In genomic region chr8:70041885-70042546, GRCm38 (mm10) we compare ENCODE assay signal across 9 mouse cellular contexts. TPM values are rescaled to one million over a fixed set of nuclear protein-coding genes. Genes with fewer than 3 reads are reported as not detected.
DNase-seq lines count a peak whose midpoint lies in the region; ATAC-seq and TF ChIP-seq lines count a peak whose summit lies in the region.
"Had no signal": no experiment of that assay in that cellular context is flagged by ENCODE, and none has a peak within 500 bp of the region (broad histone marks: within the 10 kb centered on the region; RNA-seq: fewer than 3 reads in every experiment).

No protein-coding gene starts in this region.

- H3K27ac ChIP-seq in heart, embryonic 11.5 days (ENCODE audit: low read depth, low read length): peak overlapping the region; percentile 51
- peak overlapping the region; percentile 47 for H3K27ac ChIP-seq in MEL (ENCODE audit: control insufficient read depth, low read depth, low read length)
- peak overlapping the region; percentile 77 for H3K27ac ChIP-seq in forebrain, embryonic 12.5 days
- H3K27ac ChIP-seq in intestine, embryonic 16.5 days (ENCODE audit: low read length): no peak overlapping the region; the same call in 1 of the 2 replicates
- 0 out of 2 replicates have a peak overlapping the region, but pooled peaks have one; percentile 42 for H3K27ac ChIP-seq in lung, embryonic 15.5 days
- peak overlapping the region; percentile 51 for H3K27ac ChIP-seq in small intestine, adult 2 months (ENCODE audit: insufficient read depth, low read depth, low read length)

- ATAC-seq in heart, embryonic 11.5 days (replicated peaks; ENCODE audit: insufficient number of reproducible peaks, low FRiP score, low TSS enrichment): peak; percentile 16; the same call in 1 of the 2 replicates
- peak; percentile 40 for ATAC-seq in forebrain, embryonic 12.5 days (ENCODE audit: low FRiP score)
- peak; percentile 59 for ATAC-seq in intestine, embryonic 16.5 days
- peak; percentile 13 for ATAC-seq in lung, embryonic 15.5 days (ENCODE audit: borderline replicate concordance, extremely low read depth, low FRiP score, low TSS enrichment)

- under 1% methylated on average over 47 of the region's 47 CpGs for WGBS in heart, embryonic 11.5 days (ENCODE audit: insufficient replicate concordance)
- 1% methylated on average over 47 of the region's 47 CpGs for WGBS in forebrain, embryonic 12.5 days
- 1% methylated on average over 47 of the region's 47 CpGs for WGBS in intestine, embryonic 16.5 days
- 1% methylated on average over 47 of the region's 47 CpGs for WGBS in lung, embryonic 15.5 days
- under 1% methylated on average over 47 of the region's 47 CpGs for whole genome bisulfite sequencing in small intestine, adult 2 months

- TF ChIP-seq CTCF in MEL (IDR thresholded peaks at IDR 0.05 in 2 of 3, conservative IDR thresholded peaks at IDR 0.05 in 1 of 3; ENCODE audit: control insufficient read depth in 1 of 3, insufficient read depth in 1 of 3, low read depth in 2 of 3, low read length in 3 of 3, poor library complexity in 1 of 3, severe bottlenecking in 1 of 3): no peak
- no peak for TF ChIP-seq CTCF in small intestine, adult 2 months (IDR thresholded peaks at IDR 0.05; ENCODE audit: extremely low read depth, insufficient read length, insufficient replicate concordance, low read depth, low read length)

- no peak for TF ChIP-seq RAD21 in MEL (IDR thresholded peaks at IDR 0.05; ENCODE audit: low read depth, low read length)

- H3K9ac ChIP-seq in heart, embryonic 11.5 days (ENCODE audit: low read depth, low read length): peak overlapping the region; percentile 85
- peak overlapping the region; percentile 91 for H3K9ac ChIP-seq in MEL (ENCODE audit: control insufficient read depth, low read depth, low read length, poor library complexity, severe bottlenecking)
- H3K9ac ChIP-seq in forebrain, embryonic 12.5 days: peak overlapping the region; percentile 93
- H3K9ac ChIP-seq in intestine, embryonic 16.5 days (ENCODE audit: low read depth, low read length): peak overlapping the region; percentile 97
- H3K9ac ChIP-seq in lung, embryonic 15.5 days: peak overlapping the region; percentile 96

- no peaks in the 10 kb centered on the region for H3K9me3 ChIP-seq in heart, embryonic 11.5 days (replicated peaks; ENCODE audit: control insufficient read depth, low read length)
- H3K9me3 ChIP-seq in MEL (replicated peaks; ENCODE audit: insufficient read depth, low read length): no peaks in the 10 kb centered on the region
- no peaks in the 10 kb centered on the region for H3K9me3 ChIP-seq in forebrain, embryonic 12.5 days
- H3K9me3 ChIP-seq in intestine, embryonic 16.5 days (ENCODE audit: control insufficient read depth, low read length): no peaks in the 10 kb centered on the region
- H3K9me3 ChIP-seq in lung, embryonic 15.5 days: no peaks in the 10 kb centered on the region

- intact Hi-C loops in heart, postnatal 10 days (cut with DNase I): loop anchor here (2.0 kb wide), 1 partner anchor 45 kb away; the partner anchor contains the start of gene Gatad2a

- no peak for TF ChIP-seq POLR2A in MEL (IDR thresholded peaks at IDR 0.05; ENCODE audit: control insufficient read depth in 1 of 2, insufficient read depth in 1 of 2, low read depth in 1 of 2, low read length in 2 of 2, poor library complexity in 1 of 2)
- no peak for TF ChIP-seq POLR2A in small intestine, adult 2 months (IDR thresholded peaks at IDR 0.05; ENCODE audit: low read depth, low read length)

- no peak for DNase-seq in heart, postnatal 10 days
- no peak for DNase-seq in MEL (ENCODE audit: low read depth, low spot score)
- no peak for DNase-seq in layer of hippocampus, adult 9-10 months (ENCODE audit: low spot score)

- TF ChIP-seq EP300 in MEL (IDR thresholded peaks at IDR 0.05; ENCODE audit: low read depth in 1 of 2, low read length in 2 of 2): no peak

- H3K4me1 ChIP-seq in heart, embryonic 11.5 days (ENCODE audit: control insufficient read depth, insufficient read depth, low read length): peaks cover 16% of the 10 kb centered on the region
- H3K4me1 ChIP-seq in MEL (ENCODE audit: control insufficient read depth in 1 of 2, insufficient read depth in 2 of 2, low read length in 2 of 2): peaks cover 8% of the 10 kb centered on the region in 2 experiments; a peak in 3 of 4 replicates
- H3K4me1 ChIP-seq in forebrain, embryonic 12.5 days: peaks cover 35% of the 10 kb centered on the region
- H3K4me1 ChIP-seq in intestine, embryonic 16.5 days (ENCODE audit: control insufficient read depth, insufficient read depth, low read length): peaks cover 15% of the 10 kb centered on the region
- H3K4me1 ChIP-seq in lung, embryonic 15.5 days: peaks cover 27% of the 10 kb centered on the region
- H3K4me1 ChIP-seq in small intestine, adult 2 months (ENCODE audit: control insufficient read depth, insufficient read depth, insufficient read length, low read length): peaks cover 9% of the 10 kb centered on the region; the same call in 1 of the 2 replicates

- H3K36me3 ChIP-seq in heart, embryonic 11.5 days (ENCODE audit: control insufficient read depth, insufficient read depth, low read length): no peaks in the 10 kb centered on the region
- H3K36me3 ChIP-seq in MEL (ENCODE audit: control insufficient read depth in 1 of 2, insufficient read depth in 2 of 2, low read length in 2 of 2): peaks cover 3 to 11% of the 10 kb centered on the region in 2 experiments
- H3K36me3 ChIP-seq in forebrain, embryonic 12.5 days (replicated peaks): no peaks in the 10 kb centered on the region
- no peaks in the 10 kb centered on the region for H3K36me3 ChIP-seq in intestine, embryonic 16.5 days (ENCODE audit: control insufficient read depth, insufficient read depth, low read length)
- H3K36me3 ChIP-seq in lung, embryonic 15.5 days: peaks cover 4% of the 10 kb centered on the region; the same call in 1 of the 2 replicates
- peaks cover 2% of the 10 kb centered on the region; the same call in 1 of the 2 replicates for H3K36me3 ChIP-seq in small intestine, adult 2 months (ENCODE audit: control insufficient read depth, insufficient read depth, low read length)

- H3K4me2 ChIP-seq in heart, embryonic 11.5 days: peak overlapping the region; percentile 97
- H3K4me2 ChIP-seq in forebrain, embryonic 12.5 days: peak overlapping the region; percentile 93
- H3K4me2 ChIP-seq in intestine, embryonic 16.5 days (ENCODE audit: low read depth, low read length): peak overlapping the region; percentile 93
- H3K4me2 ChIP-seq in lung, embryonic 15.5 days: peak overlapping the region; percentile 88

- H3K4me3 ChIP-seq in heart, embryonic 11.5 days (ENCODE audit: low read depth, low read length): peak overlapping the region; percentile 100
- peak overlapping the region; percentile 62 to 99 for H3K4me3 ChIP-seq in MEL (ENCODE audit: control insufficient read depth in 1 of 2, insufficient read depth in 1 of 2, low read depth in 2 of 2, low read length in 2 of 2)
- H3K4me3 ChIP-seq in forebrain, embryonic 12.5 days (replicated peaks): peak overlapping the region; percentile 99
- peak overlapping the region; percentile 99 for H3K4me3 ChIP-seq in intestine, embryonic 16.5 days (ENCODE audit: low read length)
- peak overlapping the region; percentile 99 for H3K4me3 ChIP-seq in lung, embryonic 15.5 days
- H3K4me3 ChIP-seq in small intestine, adult 2 months (ENCODE audit: low read depth, low read length): peak overlapping the region; percentile 88

- H3K79me2 ChIP-seq in MEL (ENCODE audit: control insufficient read depth, insufficient read depth, low read length, poor library complexity): peaks cover 71% of the 10 kb centered on the region

- no peaks in the 10 kb centered on the region for H3K27me3 ChIP-seq in heart, embryonic 11.5 days (ENCODE audit: control insufficient read depth, insufficient read depth, low read length)
- H3K27me3 ChIP-seq in MEL (ENCODE audit: control insufficient read depth in 1 of 2, insufficient read depth in 2 of 2, low read length in 2 of 2): no peaks in the 10 kb centered on the region
- no peaks in the 10 kb centered on the region for H3K27me3 ChIP-seq in forebrain, embryonic 12.5 days
- no peaks in the 10 kb centered on the region for H3K27me3 ChIP-seq in intestine, embryonic 16.5 days (replicated peaks; ENCODE audit: control insufficient read depth, insufficient read depth, low read length)
- no peaks in the 10 kb centered on the region for H3K27me3 ChIP-seq in lung, embryonic 15.5 days
- no peaks in the 10 kb centered on the region for H3K27me3 ChIP-seq in small intestine, adult 2 months (ENCODE audit: control insufficient read depth, insufficient read depth, low read length)

RNA-seq across cellular contexts. Expression of gene Mau2, which starts 0.5 kb away (rescaled TPM):
- 35.5 and 38.1 TPM in 2 replicates for polyA plus RNA-seq in heart, embryonic 11.5 days (2014; fragmentation: Nextera tagmentation; extraction: Ambion mirVana)
- 10 to 100 TPM; 43.3 to 44.2 TPM for total RNA-seq in heart, postnatal 10 days (2021)
- total RNA-seq in MEL (2012; rRNA removed): 39.0 and 39.2 TPM in 2 replicates
- polyA plus RNA-seq in MEL (2012; ENCODE audit: insufficient read depth in 1 of 2, insufficient read length in 2 of 2, low read depth in 1 of 2, low replicate concordance in 2 of 2, missing spikeins in 1 of 2): 10 to 100 TPM in 1 of 2 experiments, not detected in 1; 43.4 TPM
- 67.6 and 70.1 TPM in 2 replicates for polyA plus RNA-seq in forebrain, embryonic 12.5 days (2016; fragmentation: Nextera tagmentation; extraction: Ambion mirVana)
- 44.4 and 45.5 TPM in 2 replicates for polyA plus RNA-seq in intestine, embryonic 16.5 days (2015; fragmentation: Nextera tagmentation; extraction: Ambion mirVana)
- 46.4 and 50.5 TPM in 2 replicates for polyA plus RNA-seq in lung, embryonic 15.5 days (2015; fragmentation: Nextera tagmentation; extraction: Ambion mirVana)
- 63.2 and 107 TPM in 2 replicates for polyA plus RNA-seq in small intestine, adult 2 months (2012; rRNA removed)

RNA-seq across cellular contexts. Expression of gene Sugp1, which starts 0.6 kb away (rescaled TPM):
- polyA plus RNA-seq in heart, embryonic 11.5 days (2014; fragmentation: Nextera tagmentation; extraction: Ambion mirVana): 25.1 and 26.1 TPM in 2 replicates
- 10 to 100 TPM; 23.2 to 23.9 TPM for total RNA-seq in heart, postnatal 10 days (2021)
- total RNA-seq in MEL (2012; rRNA removed): 27.1 and 29.9 TPM in 2 replicates
- 10 to 100 TPM in 1 of 2 experiments, not detected in 1; 45.5 TPM for polyA plus RNA-seq in MEL (2012; ENCODE audit: insufficient read depth in 1 of 2, insufficient read length in 2 of 2, low read depth in 1 of 2, low replicate concordance in 2 of 2, missing spikeins in 1 of 2)
- 53.8 and 55.7 TPM in 2 replicates for polyA plus RNA-seq in forebrain, embryonic 12.5 days (2016; fragmentation: Nextera tagmentation; extraction: Ambion mirVana)
- 33.0 and 37.0 TPM in 2 replicates for polyA plus RNA-seq in intestine, embryonic 16.5 days (2015; fragmentation: Nextera tagmentation; extraction: Ambion mirVana)
- 41.5 and 44.8 TPM in 2 replicates for polyA plus RNA-seq in lung, embryonic 15.5 days (2015; fragmentation: Nextera tagmentation; extraction: Ambion mirVana)
- polyA plus RNA-seq in small intestine, adult 2 months (2012; rRNA removed): 6.9 and 10.4 TPM in 2 replicates

RNA-seq across cellular contexts. Expression of gene Tm6sf2, which starts 30.7 kb away (rescaled TPM):
- polyA plus RNA-seq in heart, embryonic 11.5 days (2014; fragmentation: Nextera tagmentation; extraction: Ambion mirVana): 1.6 and 2.1 TPM in 2 replicates
- total RNA-seq in heart, postnatal 10 days (2021): under 1 TPM; 0.77 to 0.94 TPM
- 0.78 and 1.0 TPM in 2 replicates for total RNA-seq in MEL (2012; rRNA removed)
- 1 to 10 TPM in 1 of 2 experiments, not detected in 1; 1.2 TPM for polyA plus RNA-seq in MEL (2012; ENCODE audit: insufficient read depth in 1 of 2, insufficient read length in 2 of 2, low read depth in 1 of 2, low replicate concordance in 2 of 2, missing spikeins in 1 of 2)
- 1.3 TPM in 2 replicates for polyA plus RNA-seq in forebrain, embryonic 12.5 days (2016; fragmentation: Nextera tagmentation; extraction: Ambion mirVana)
- 106 and 152 TPM in 2 replicates for polyA plus RNA-seq in intestine, embryonic 16.5 days (2015; fragmentation: Nextera tagmentation; extraction: Ambion mirVana)
- polyA plus RNA-seq in lung, embryonic 15.5 days (2015; fragmentation: Nextera tagmentation; extraction: Ambion mirVana): 0.54 TPM in 2 replicates
- 608 and 1,607 TPM in 2 replicates for polyA plus RNA-seq in small intestine, adult 2 months (2012; rRNA removed)
- total RNA-seq: hematopoietic stem cell, adult 5-6 weeks had no signal

RNA-seq across cellular contexts. Expression of gene Hapln4, which starts 41.2 kb away (rescaled TPM):
- 0.18 and 0.31 TPM in 2 replicates for polyA plus RNA-seq in heart, embryonic 11.5 days (2014; fragmentation: Nextera tagmentation; extraction: Ambion mirVana)
- not detected for total RNA-seq in heart, postnatal 10 days (2021)
- total RNA-seq in MEL (2012; rRNA removed): not detected in 2 replicates
- under 1 TPM in 1 of 2 experiments, not detected in 1; 0.03 TPM for polyA plus RNA-seq in MEL (2012; ENCODE audit: insufficient read depth in 1 of 2, insufficient read length in 2 of 2, low read depth in 1 of 2, low replicate concordance in 2 of 2, missing spikeins in 1 of 2)
- 0.06 and 0.19 TPM in 2 replicates for polyA plus RNA-seq in forebrain, embryonic 12.5 days (2016; fragmentation: Nextera tagmentation; extraction: Ambion mirVana)
- 0.10 and 0.11 TPM in 2 replicates for polyA plus RNA-seq in intestine, embryonic 16.5 days (2015; fragmentation: Nextera tagmentation; extraction: Ambion mirVana)
- not detected in 2 replicates for polyA plus RNA-seq in lung, embryonic 15.5 days (2015; fragmentation: Nextera tagmentation; extraction: Ambion mirVana)
- 0.53 and 2.5 TPM in 2 replicates for polyA plus RNA-seq in small intestine, adult 2 months (2012; rRNA removed)
- total RNA-seq: hematopoietic stem cell, adult 5-6 weeks had no signal

RNA-seq across cellular contexts. Expression of gene Gatad2a, which starts 45.8 kb away (rescaled TPM):
- 52.9 and 59.0 TPM in 2 replicates for polyA plus RNA-seq in heart, embryonic 11.5 days (2014; fragmentation: Nextera tagmentation; extraction: Ambion mirVana)
- total RNA-seq in heart, postnatal 10 days (2021): 10 to 100 TPM; 62.1 to 63.1 TPM
- 101 and 111 TPM in 2 replicates for total RNA-seq in MEL (2012; rRNA removed)
- 100 to 1,000 TPM in 1 of 2 experiments, 10 to 100 TPM in 1; 38.0 to 129 TPM for polyA plus RNA-seq in MEL (2012; ENCODE audit: insufficient read depth in 1 of 2, insufficient read length in 2 of 2, low read depth in 1 of 2, low replicate concordance in 2 of 2, missing spikeins in 1 of 2)
- 47.5 and 48.7 TPM in 2 replicates for polyA plus RNA-seq in forebrain, embryonic 12.5 days (2016; fragmentation: Nextera tagmentation; extraction: Ambion mirVana)
- polyA plus RNA-seq in intestine, embryonic 16.5 days (2015; fragmentation: Nextera tagmentation; extraction: Ambion mirVana): 36.0 and 38.9 TPM in 2 replicates
- 60.3 and 64.3 TPM in 2 replicates for polyA plus RNA-seq in lung, embryonic 15.5 days (2015; fragmentation: Nextera tagmentation; extraction: Ambion mirVana)
- polyA plus RNA-seq in small intestine, adult 2 months (2012; rRNA removed): 46.0 and 101 TPM in 2 replicates

Comparison
In these comparisons a context has a peak if more than half of its experiments do, and no peak if none do; other contexts are left out.
1. RNA of gene Tm6sf2, which starts 30.7 kb away (polyA plus RNA-seq): 608 to 1,607 TPM in small intestine, adult 2 months and 106 to 152 TPM in intestine, embryonic 16.5 days; 1.6 to 2.1 TPM in heart, embryonic 11.5 days, 1.3 TPM in forebrain, embryonic 12.5 days, 1.2 TPM in MEL and 0.54 TPM in lung, embryonic 15.5 days; every median in the first group is over 10 times any median in the second.
2. Peak in every context shown above with its lines, with median percentiles within 50 percentile points of each other: ATAC-seq, H3K4me2 ChIP-seq, H3K4me3 ChIP-seq and H3K9ac ChIP-seq.